Mouse (Mus musculus) E14TG2a.4 (cell line): ENCODE data around the gene Plekhg1.
A peak's percentile ranks its signal among the peaks of the same experiment; 100 is the strongest.

ENCODE experiments used
- H3K27me3 ChIP-seq: 2 replicates; pipeline ENCODE4 v1.6.1; 2014; ENCODE audit warnings: low read length, control low read depth; ENCODE audit not compliant: insufficient read depth
- H3K36me3 ChIP-seq: 2 replicates; pipeline ENCODE4 v1.6.1; 2014; ENCODE audit warnings: low read length, control low read depth; ENCODE audit not compliant: insufficient read depth
- H3K4me1 ChIP-seq: replicated peaks from 2 replicates; pipeline ENCODE4 v1.6.1; 2014; ENCODE audit warnings: low read depth, low read length, control low read depth
- H3K4me3 ChIP-seq: replicated peaks from 2 replicates; pipeline ENCODE4 v1.5.1; 2014; ENCODE audit warnings: mild to moderate bottlenecking, low read length
- H3K9me3 ChIP-seq: 2 replicates; pipeline ENCODE4 v1.6.1; 2014; ENCODE audit warnings: low read length, control low read depth
- CTCF ChIP-seq: conservative IDR thresholded peaks from 2 replicates; pipeline ENCODE4 v1.5.1; 2014; ENCODE audit warnings: low read length
- NANOG ChIP-seq: IDR thresholded peaks from 2 replicates; pipeline ENCODE4 v1.6.1; 2014; ENCODE audit warnings: borderline replicate concordance, low read length, mixed read lengths
- POU5F1 ChIP-seq: IDR thresholded peaks from 2 replicates; pipeline ENCODE4 v1.6.1; 2014; ENCODE audit warnings: low read length, borderline replicate concordance

The Plekhg1 gene

GRCm38 (mm10) chr10:3898068-3898467, 157.9 kb downstream of the Plekhg1 start:
- Histone ChIP-seq H3K4me1 (peaks cover 37% of the 10 kb centered on the region), H3K9me3 (no peaks in the 10 kb centered on the region)
- TF ChIP-seq POU5F1 (no peak), NANOG (no peak), CTCF (no peak)

GRCm38 (mm10) chr10:3900416-3900956, 160.3 kb downstream of the Plekhg1 start:
- no peaks in the 10 kb centered on the region for H3K27me3 ChIP-seq
- no peak overlapping the region for H3K4me3 ChIP-seq
- H3K36me3 ChIP-seq: no peaks in the 10 kb centered on the region
- H3K9me3 ChIP-seq: no peaks in the 10 kb centered on the region
- H3K4me1 ChIP-seq: peaks cover 21% of the 10 kb centered on the region
- no peak for TF ChIP-seq CTCF
- no peak for TF ChIP-seq NANOG
- no peak for TF ChIP-seq POU5F1

More at GRCm38 (mm10) chr10:3898068-3898467, 157.9 kb downstream of the Plekhg1 start:
- Histone ChIP-seq H3K27me3 (no peaks in the 10 kb centered on the region), H3K4me3 (no peak overlapping the region), H3K36me3 (no peaks in the 10 kb centered on the region)

- Histone ChIP-seq H3K4me1 (peaks cover 14% of the 10 kb centered on the region), H3K36me3 (no peaks in the 10 kb centered on the region), H3K9me3 (no peaks in the 10 kb centered on the region), H3K27me3 (no peaks in the 10 kb centered on the region), H3K4me3 (no peak overlapping the region)
- TF ChIP-seq CTCF: no peak
- TF ChIP-seq POU5F1: no peak
Measured at GRCm38 (mm10) chr10:3905747-3906146, 165.6 kb downstream of the Plekhg1 start.

GRCm38 (mm10) chr10:3914104-3914503, 173.9 kb downstream of the Plekhg1 start:
- Histone ChIP-seq H3K27me3 (no peaks in the 10 kb centered on the region), H3K36me3 (no peaks in the 10 kb centered on the region), H3K4me1 (no peaks in the 10 kb centered on the region), H3K4me3 (no peak overlapping the region), H3K9me3 (no peaks in the 10 kb centered on the region)
- TF ChIP-seq CTCF (no peak), NANOG (no peak), POU5F1 (no peak)

GRCm38 (mm10) chr10:3920368-3921152, 180.4 kb downstream of the Plekhg1 start:
- no peaks in the 10 kb centered on the region for H3K9me3 ChIP-seq
- H3K27me3 ChIP-seq: no peaks in the 10 kb centered on the region
- H3K4me3 ChIP-seq: no peak overlapping the region
- 0 out of 2 replicates have a peak, but pooled peaks cover 7% of the 10 kb centered on the region for H3K4me1 ChIP-seq
- TF ChIP-seq CTCF (no peak), NANOG (no peak), POU5F1 (no peak)
- no peaks in the 10 kb centered on the region for H3K36me3 ChIP-seq

GRCm38 (mm10) chr10:3928008-3928545, 187.9 kb downstream of the Plekhg1 start:
- no peaks in the 10 kb centered on the region for H3K36me3 ChIP-seq
- H3K4me1 ChIP-seq: peaks cover 17% of the 10 kb centered on the region
- H3K27me3 ChIP-seq: no peaks in the 10 kb centered on the region
- no peaks in the 10 kb centered on the region for H3K9me3 ChIP-seq
- H3K4me3 ChIP-seq: no peak overlapping the region
- TF ChIP-seq CTCF (no peak), NANOG (no peak), POU5F1 (no peak)

GRCm38 (mm10) chr10:3931831-3932230, 191.7 kb downstream of the Plekhg1 start:
- H3K4me1 ChIP-seq: peaks cover 28% of the 10 kb centered on the region
- TF ChIP-seq NANOG (no peak), CTCF (no peak)
- H3K27me3 ChIP-seq: no peaks in the 10 kb centered on the region
- no peaks in the 10 kb centered on the region for H3K36me3 ChIP-seq
- no peaks in the 10 kb centered on the region for H3K9me3 ChIP-seq
- H3K4me3 ChIP-seq: no peak overlapping the region

- Histone ChIP-seq H3K4me1 (peaks cover 28% of the 10 kb centered on the region), H3K9me3 (no peaks in the 10 kb centered on the region), H3K4me3 (peak overlapping the region; percentile 26; the same call in 1 of the 2 replicates), H3K27me3 (no peaks in the 10 kb centered on the region), H3K36me3 (no peaks in the 10 kb centered on the region; the same call in 1 of the 2 replicates)
- TF ChIP-seq NANOG (no peak), CTCF (no peak), POU5F1 (no peak)
Measured at GRCm38 (mm10) chr10:3933311-3933940, 193.3 kb downstream of the Plekhg1 start.
